Mouse (Mus musculus): Measurements from ENCODE around the gene Upk1a.

Upk1a gene

DNA sequence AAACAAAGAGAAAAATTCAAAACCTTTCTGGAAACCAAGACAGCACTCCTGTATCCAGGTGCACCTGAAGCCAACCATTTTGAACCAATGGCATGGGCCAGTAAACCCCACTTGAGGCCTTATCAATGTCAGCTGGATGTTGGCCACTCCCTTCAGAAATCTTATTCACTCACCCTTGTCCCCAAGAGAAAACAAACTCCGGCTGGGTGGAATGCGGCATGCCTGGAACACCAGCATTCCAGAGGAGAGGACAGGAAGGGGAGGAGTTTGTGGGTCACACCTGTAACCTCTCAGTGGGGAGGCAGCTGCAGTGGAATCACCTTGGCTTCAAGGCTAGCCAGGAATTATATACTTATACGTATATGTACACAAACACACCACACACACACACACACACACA lies 10.1 kb downstream of the Upk1a start:
- DNase-seq (ENCODE audit: low spot score in 2 of 2) = no peak

DNA sequence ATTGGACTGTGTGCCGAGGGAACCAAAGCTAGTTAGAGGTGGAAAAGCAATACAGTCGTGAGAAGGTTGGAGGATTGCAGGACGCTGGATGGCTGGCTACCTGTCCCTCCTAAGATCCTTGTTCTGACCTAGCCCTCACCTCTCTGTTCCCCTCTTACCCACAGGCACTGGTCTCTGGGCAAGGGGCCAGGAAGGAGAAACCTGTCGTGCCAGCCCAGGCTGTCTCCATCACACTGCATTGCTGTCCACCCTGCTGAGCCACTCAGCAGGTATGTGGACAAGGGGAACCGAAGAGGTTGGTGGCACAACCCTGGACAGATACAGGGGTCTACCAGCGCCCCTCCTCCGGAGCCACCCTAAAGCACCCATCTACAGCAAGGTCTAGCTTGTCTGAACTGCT lies 12.0 kb downstream of the Upk1a start:
- no peak for DNase-seq (ENCODE audit: low spot score in 2 of 2)

GRCm38 (mm10) chr7:30599933-30600353 lies 12.7 kb downstream of the Upk1a start:
- DNase-seq (ENCODE audit: low spot score in 2 of 2) = peak; percentile 87 to 89

- no peak for DNase-seq (ENCODE audit: low spot score in 2 of 2)
These were observed 13.9 kb downstream of the Upk1a start, which contains the start of gene Zbtb32 for GRCm38 (mm10) chr7:30598786-30599185. Zbtb32 (minus strand) TSS chr7:30598909.

DNA sequence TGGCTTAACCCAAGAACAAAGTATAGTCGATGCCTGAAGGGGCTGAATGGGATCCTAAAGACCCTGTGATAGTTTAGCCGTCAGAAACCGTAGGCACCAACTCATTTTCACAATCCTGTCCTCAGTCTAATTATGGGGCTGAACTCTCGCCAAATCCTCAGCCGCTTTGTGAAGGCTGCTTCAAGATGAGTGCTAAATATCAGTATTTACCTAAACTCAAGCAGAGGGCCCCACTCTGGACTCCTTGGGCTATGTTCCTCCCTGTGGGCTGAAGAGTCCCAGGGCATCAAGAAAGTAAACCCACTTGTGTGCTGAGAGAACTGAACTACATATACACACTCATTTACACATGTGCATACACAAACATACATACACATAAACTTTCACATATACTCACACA lies 15.8 kb downstream of the Upk1a start:
- DNase-seq (ENCODE audit: low spot score in 2 of 2) = no peak

DNA sequence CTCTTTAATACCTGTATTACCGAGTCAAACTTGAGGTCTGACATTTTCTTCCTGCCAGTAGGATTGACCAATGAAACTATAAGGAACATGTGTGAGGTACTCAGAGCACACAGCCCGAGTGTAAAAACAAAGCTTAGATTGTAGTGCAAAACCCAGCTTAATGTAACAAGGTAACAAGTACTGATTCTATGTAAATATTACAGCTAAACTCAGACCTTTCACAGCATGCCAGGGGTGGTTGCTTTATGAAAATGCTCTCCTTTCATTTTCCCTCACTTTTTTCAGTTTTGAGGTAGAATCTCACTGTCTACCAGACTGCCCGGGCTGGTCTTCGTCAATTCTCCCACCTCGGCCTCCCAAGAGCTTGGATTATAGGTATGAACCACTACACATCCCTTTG lies 16.6 kb downstream of the Upk1a start:
- DNase-seq (ENCODE audit: low spot score in 2 of 2) = no peak

GRCm38 (mm10) chr7:30594510-30595024 lies 18.1 kb downstream of the Upk1a start:
- DNase-seq (ENCODE audit: low spot score in 2 of 2) = no peak

DNA sequence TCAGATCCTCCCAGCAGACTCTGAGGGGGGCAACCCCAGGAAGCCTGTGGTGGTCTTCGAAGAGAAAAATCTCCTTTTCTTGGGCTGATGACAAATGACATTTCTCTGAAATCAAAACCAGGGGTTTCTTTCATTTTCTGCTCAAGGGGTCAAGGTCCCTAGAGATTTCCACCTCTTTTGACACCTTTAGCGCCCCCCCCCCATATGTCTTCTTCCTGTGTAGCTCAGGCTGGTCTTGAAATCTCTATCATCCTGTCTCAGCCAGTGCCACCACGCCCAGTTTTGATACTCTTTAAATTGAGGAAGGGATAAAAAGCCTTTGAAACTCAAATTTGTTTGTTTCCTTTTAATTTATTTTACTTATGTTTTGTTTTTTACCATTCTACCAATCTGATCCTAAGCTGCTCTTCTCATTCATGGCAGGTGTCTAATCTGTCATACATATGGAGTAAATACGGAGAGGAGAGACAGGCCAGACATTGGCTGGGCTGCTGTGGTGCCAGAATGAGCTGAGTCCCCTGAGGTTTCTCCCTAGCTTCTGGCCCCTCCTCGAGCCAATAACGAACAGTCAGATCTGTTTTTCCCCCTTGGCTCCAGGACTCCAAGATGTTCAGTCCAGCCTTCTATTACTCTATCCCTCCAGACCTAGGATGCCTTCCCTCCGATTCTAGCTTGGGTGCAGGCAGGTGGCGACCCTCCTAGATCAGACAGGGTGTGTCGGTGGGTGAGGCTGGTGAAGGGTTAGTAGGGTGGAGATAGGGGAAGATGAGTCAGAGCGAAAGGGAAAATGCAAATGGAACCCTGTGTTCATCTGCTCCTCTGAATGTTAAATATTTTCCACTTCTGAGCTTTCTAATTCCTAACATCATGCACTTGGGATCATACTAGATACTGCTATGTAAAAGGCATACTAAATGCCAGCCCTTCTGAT lies 18.8 kb downstream of the Upk1a start:
- DNase-seq (ENCODE audit: low spot score in 2 of 2) = no peak

GRCm38 (mm10) chr7:30592772-30593423 lies 19.7 kb downstream of the Upk1a start:
- DNase-seq (ENCODE audit: low spot score in 2 of 2) = no peak

DNA sequence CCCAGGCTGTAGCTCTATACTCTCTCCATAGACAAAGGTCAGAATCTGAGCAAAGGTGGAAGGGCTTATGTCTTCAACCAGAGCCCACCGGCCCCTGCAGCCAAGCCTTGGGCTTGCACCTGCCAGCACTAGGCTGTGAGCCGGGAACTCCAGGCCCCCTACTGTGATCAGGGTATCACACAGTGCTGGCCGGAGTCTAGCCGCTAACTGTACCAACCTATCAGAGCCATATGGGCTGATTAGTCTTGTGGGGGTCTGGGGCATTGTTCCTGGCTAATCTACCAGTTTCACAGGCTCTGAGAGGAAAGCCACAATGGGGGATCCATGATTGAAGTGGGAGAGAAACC lies 21.1 kb downstream of the Upk1a start:
- DNase-seq (ENCODE audit: low spot score in 2 of 2) = no peak

DNA sequence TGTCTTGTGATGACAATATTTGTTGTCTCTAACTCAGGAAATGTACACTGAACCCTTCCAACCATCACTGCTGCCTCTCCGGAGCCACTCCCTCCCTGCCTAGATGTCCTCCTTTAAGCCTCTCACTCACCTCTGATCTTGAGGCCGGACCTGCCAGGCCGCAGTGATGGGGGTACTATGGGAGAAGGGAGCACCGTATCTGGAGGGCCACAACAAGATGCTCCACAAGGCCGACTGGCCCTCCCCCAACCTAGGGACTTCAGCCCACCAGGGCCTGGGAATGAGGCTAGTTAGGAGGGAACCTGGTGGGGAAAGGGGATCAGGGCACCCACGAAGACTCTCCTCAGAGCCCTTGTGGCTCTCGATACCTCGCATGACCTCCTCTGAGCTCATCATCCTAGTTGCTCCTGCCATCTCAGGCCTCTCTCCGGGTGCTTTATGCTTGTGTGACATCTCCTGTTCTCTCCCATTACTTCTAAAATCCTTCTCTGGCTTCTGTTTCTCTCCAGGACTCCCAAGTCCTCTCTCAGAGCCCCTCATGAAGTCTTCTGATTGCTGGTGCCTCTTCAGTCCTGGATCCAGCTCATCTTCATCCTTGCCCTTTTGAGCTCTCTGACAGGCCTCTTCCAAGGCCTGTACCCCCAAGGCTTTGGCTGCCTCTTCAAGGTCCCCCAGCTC lies 21.6 kb downstream of the Upk1a start:
- no peak for DNase-seq (ENCODE audit: low spot score in 2 of 2)

DNA sequence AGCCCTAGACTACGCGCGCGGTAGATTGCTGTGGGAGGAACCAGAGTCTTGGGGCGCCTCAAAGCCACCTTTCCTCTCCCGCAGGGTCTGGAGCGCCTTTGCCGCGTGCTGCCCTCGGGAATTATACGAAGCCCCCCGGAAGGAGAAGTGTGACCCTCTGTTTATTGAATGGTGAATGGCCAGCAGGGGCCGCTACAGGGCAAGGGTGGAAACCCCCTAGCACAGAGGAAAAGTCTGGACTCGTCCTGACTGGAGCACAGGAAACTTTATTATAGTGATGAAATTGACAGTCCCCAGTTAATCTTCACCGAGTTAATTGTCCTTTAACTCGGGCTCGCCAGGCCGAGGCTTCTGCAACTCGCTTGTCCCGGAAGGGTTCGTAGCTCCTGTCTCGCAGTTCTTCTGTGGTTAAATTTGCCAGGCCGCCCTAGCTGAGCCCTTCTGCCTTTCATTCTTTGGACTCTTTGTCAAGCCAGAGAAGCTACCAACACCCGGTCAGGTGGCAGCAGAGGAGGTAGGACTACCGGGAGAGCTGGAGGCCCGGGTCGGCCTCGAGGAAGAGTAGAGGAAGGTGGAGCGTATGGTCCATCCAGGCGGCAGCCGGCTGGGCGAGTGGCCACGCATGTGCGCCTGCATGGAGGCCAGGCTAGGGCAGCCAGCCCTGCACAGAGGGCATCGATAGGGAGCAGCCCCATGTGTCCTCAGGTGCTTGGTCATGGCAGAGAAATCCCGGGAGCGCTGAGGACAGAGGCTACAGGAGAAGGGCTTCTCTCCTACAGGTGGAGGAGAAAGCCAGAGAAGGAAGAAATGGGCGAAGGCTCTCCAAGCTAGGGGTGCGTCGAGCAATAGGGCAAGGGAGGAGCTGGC lies 23.0 kb downstream of the Upk1a start:
- DNase-seq (ENCODE audit: low spot score in 2 of 2) = peak; percentile 61 to 85

DNA sequence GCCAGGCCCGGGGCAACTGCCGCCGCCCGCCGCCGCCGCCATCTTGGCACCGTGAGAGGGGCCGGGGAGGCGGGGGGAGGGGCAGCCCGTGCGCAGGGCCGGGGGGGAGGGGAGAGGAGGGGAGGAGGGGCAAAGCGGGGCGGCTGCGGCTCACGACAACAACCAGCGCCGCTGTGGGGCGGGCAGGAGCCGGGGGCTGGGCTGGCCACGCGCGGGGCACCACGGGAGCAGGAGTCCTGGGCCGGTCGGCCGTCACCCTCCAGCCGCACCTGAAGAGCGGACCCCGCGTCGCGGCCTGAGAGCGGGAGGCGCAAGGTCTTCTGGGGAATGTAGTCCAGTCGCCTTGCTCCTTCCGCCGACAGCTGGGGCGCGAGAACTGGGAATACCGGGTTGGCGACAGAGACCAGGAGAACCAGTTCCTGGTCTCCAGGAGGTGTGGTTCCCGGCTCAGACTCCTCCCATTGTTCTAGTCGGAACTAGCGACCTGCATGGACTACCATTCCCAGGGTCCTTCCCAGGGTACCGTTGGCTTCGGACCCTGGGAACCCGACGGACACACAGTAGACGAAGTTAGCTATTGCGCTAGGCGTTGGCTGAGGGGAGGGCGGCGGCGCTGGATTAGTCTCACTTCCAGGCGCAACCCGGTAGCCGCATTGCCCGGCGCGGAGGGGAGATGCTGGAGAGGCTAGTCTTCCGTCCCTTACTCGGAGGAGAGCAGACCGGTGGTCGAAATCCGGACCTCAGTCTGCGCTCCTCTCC lies 23.8 kb downstream of the Upk1a start, which contains the start of gene Kmt2b:
Kmt2b (minus strand) TSS at position 51 of the 759 bp plus-strand sequence.
- DNase-seq (ENCODE audit: low spot score in 2 of 2) = peak; percentile 95 to 97

DNA sequence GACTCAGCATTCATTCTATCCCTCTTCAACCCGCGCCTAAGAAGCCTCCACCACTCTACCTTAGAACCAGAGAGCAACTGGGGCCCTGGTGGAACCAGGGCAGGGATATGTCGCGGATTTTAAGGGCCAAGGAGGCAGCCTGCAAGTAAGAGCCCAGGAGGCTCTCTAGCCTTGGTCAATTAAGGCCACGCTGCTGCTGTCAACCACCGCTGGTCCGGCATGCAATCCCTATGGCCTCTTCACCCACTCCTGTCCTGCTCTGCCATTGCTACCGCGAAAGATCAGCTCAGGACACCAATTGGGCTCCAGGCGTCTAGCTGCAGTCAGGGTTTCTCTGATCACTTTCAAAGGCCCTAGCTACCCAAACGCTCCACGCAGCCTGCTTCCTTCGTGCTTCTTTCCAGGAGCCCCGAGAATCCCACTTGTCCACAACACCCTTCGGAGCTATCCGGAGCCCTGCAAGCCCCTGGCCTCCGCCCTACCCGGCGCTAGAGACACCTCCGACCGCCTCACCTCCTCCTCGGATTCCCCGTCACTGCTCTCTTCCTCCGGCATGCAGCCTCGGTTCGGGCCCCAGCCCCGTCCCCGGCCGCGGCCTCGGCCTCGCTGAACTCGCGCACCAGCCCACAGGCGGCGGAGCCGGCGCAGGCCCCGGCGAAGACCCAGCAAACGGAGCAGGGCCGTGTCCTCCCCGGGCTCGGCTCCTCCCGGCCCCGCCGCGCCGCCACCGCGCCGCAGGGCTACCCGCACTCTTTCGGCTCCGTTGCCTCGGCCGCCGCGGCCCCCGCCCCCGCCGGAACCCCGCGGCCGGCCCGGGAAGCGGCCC lies 24.6 kb downstream of the Upk1a start:
- peak; percentile 55 to 68 for DNase-seq (ENCODE audit: low spot score in 2 of 2)

DNA sequence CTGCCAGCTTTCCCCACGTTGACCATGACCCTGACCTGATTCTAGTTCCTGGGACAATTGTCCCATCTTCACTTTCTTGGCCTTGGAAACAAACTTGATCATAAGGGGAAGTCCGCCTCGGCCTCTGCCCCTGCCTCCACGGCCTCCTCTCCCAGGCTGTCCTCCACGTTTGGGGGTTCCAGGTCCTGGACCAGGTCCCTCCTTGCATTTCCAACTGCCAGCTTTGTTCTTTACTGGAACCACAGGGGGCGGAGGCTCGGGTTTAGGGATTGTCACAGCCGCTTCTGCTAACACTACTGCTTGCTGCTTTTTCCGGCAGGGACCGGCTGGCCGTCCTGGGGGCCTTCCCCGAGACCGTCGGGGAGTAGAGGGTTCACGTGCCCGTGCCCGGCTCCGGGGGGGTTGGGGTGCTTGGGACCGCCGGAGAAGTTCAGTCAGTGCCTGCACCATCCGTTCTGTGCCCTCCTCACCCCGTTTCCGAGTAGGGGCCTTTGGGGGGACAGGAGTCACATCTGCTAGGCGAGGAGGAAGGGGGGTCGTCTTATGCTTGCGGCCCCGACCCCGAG lies 26.1 kb downstream of the Upk1a start:
- DNase-seq (ENCODE audit: low spot score in 2 of 2) = no peak

GRCm38 (mm10) chr7:30585170-30585569 lies 27.5 kb downstream of the Upk1a start:
- no peak for DNase-seq (ENCODE audit: low spot score in 2 of 2)

DNA sequence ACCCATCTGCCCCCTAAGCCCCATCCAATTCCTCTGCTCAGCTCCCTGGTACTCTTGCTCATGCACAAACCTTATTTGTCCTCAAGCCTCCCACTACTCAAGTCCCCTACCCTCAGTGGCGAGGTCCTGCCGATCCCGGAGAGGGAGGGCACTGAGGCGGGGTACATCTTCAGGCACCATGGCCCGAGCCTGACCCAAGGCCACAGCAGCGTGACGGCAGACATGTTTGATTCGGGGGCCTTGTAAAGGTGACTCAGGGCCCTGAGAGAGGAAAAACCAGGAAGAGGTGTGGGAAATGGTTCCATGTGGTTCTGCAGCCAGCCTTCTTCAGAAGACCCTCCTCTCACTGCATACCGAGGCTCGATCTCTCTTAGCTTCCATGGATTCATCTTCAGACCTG lies 28.3 kb downstream of the Upk1a start:
- DNase-seq (ENCODE audit: low spot score in 2 of 2) = no peak

GRCm38 (mm10) chr7:30581547-30581946 lies 31.1 kb downstream of the Upk1a start:
- DNase-seq (ENCODE audit: low spot score in 2 of 2) = no peak

- DNase-seq (ENCODE audit: low spot score in 2 of 2) = no peak
These were observed 32.7 kb downstream of the Upk1a start for GRCm38 (mm10) chr7:30579950-30580349.
